Mouse (Mus musculus) hindbrain, embryonic 14.5 days (tissue): ENCODE measurements at regions not wholly inside any gene's neighbourhood (a gene's known extent, or its start where the extent isn't known, plus 50 kb on each side); places are given as distances from the start of the nearest gene placed in this dataset.
A peak's percentile ranks its signal among the peaks of the same experiment; 100 is the strongest.
"Not testable (repeated sequence)": the region's sequence is repeated elsewhere in the genome, so short reads cannot be mapped to it uniquely, and the experiment has no call there.

ENCODE experiments used
- ATAC-seq: fragments of 200-750 bp; cut with Nextera tagmentation; 2 replicates; pipeline ENCODE4 v1.8.0; 2017; ENCODE audit warnings: moderate number of reproducible peaks, mild to moderate bottlenecking, moderate TSS enrichment, moderate library complexity; ENCODE audit not compliant: low FRiP score
- DNase-seq: peaks from one replicate; pipeline ENCODE4 v3.0.0-alpha.2; 2015; ENCODE audit warnings: low spot score
- H3K27ac ChIP-seq: fragments of 300-500 bp; sonication (generic); 2 replicates; pipeline ENCODE4 v1.5.1; 2014; ENCODE audit warnings: mild to moderate bottlenecking, moderate library complexity
- H3K27me3 ChIP-seq: fragments of 300-500 bp; sonication (generic); 2 replicates; pipeline ENCODE4 v1.6.1; 2014; ENCODE audit warnings: mild to moderate bottlenecking, low read length, mixed read lengths; ENCODE audit not compliant: control insufficient read depth, insufficient read depth
- H3K36me3 ChIP-seq: fragments of 300-500 bp; sonication (generic); replicated peaks from 2 replicates; pipeline ENCODE4 v1.6.1; 2014; ENCODE audit not compliant: control insufficient read depth, insufficient read depth
- H3K4me1 ChIP-seq: fragments of 300-500 bp; sonication (generic); replicated peaks from 2 replicates; pipeline ENCODE4 v1.6.1; 2014; ENCODE audit warnings: antibody characterized with exemption, low read length, mixed read lengths; ENCODE audit not compliant: control insufficient read depth, insufficient read depth
- H3K4me2 ChIP-seq: fragments of 300-500 bp; sonication (generic); replicated peaks from 2 replicates; pipeline ENCODE4 v1.6.1; 2014; ENCODE audit warnings: mild to moderate bottlenecking, moderate library complexity
- H3K4me3 ChIP-seq: fragments of 300-500 bp; sonication (generic); replicated peaks from 2 replicates; pipeline ENCODE4 v1.5.1; 2014; ENCODE audit warnings: mild to moderate bottlenecking, low read length
- H3K9ac ChIP-seq: fragments of 300-500 bp; sonication (generic); 2 replicates; pipeline ENCODE4 v1.6.1; 2014
- H3K9me3 ChIP-seq: fragments of 300-500 bp; sonication (generic); 2 replicates; pipeline ENCODE4 v1.6.1; 2016; ENCODE audit warnings: low read length; ENCODE audit not compliant: control insufficient read depth
- WGBS: fragments of 180-500 bp; shearing (Covaris S2); extraction: QIAGEN DNeasy Blood & Tissue Kit; methylation state at CpG from one replicate; pipeline ENCODE4 v1.1.7; 2014; 5-methylcytosine and 5-hydroxymethylcytosine counted together

DNA sequence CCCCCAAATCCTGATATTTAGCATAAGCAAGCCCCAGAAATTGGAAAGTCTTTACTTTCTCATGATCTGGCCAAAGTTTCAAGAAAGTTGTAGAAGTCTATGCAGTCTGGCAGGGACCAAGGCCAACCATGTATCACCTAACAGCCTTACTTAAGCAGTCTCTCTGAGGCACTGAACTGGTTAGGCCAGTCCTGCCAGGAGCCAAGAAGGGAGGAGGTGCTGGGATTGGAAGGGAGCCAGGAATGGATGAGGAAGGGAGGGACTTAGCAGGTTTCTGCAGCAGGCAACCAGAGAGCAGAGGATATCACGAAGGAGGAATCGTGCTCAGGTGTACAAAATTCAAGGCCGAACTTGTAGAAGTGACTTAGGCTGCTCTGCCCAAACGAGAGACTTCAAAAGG is 96.3 kb upstream of the Gm9972 start:
- WGBS: 90% methylated on average over 4 of the region's 4 CpGs
- not testable (repeated sequence) for H3K9ac ChIP-seq, H3K36me3 ChIP-seq, H3K27ac ChIP-seq, H3K4me3 ChIP-seq, ATAC-seq, H3K4me1 ChIP-seq, H3K27me3 ChIP-seq, H3K4me2 ChIP-seq, DNase-seq, H3K9me3 ChIP-seq

DNA sequence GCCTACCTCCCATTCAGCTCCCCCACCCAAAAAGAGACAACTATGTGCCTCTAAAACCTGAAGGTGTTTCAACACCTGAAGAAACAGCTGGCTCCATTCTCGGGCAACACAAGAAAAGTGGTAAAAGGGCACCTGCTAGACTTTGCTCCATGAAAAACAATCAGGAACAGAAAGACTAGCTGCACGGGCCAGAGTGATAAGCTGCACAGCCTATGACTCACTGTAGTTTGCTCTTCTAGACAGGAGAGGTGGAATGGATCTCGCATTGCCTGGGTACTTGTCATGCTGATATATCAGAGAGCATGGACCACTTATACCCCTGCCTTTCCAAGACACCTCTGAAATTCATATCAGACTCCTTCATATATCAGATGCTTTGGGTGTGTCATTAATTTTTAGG is 94.0 kb upstream of the Gm9972 start:
- WGBS: 85% methylated on average over 3 of the region's 3 CpGs
- Histone ChIP-seq H3K36me3 (no peaks in the 10 kb centered on the region), H3K4me2 (no peak overlapping the region), H3K9ac (no peak overlapping the region), H3K27me3 (no peaks in the 10 kb centered on the region), H3K4me1 (no peaks in the 10 kb centered on the region), H3K4me3 (no peak overlapping the region), H3K9me3 (no peaks in the 10 kb centered on the region), H3K27ac (no peak overlapping the region)
- DNase-seq (no peak), ATAC-seq (no peak)

DNA sequence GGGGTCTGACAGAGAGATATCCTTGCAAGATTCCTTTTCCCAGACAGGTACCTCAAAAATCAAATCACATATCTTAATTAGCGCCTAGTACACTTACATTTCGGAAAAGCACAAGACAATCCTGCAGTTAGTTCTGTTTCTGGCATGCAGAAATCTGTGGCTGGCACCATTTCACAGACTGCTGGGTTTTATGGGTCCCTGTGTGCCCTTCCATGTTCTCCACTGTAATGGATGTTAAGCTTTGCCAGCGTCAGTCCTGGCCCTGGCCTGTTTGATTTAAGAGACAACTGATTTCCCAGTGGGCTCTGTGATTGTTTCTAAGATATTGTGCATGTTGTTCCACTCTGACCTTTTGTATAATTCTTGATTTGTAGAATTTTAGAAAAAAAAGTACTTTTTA is 93.3 kb upstream of the Gm9972 start:
- ATAC-seq: no peak
- DNase-seq: no peak
- WGBS: 69% methylated on average over 3 of the region's 3 CpGs

DNA sequence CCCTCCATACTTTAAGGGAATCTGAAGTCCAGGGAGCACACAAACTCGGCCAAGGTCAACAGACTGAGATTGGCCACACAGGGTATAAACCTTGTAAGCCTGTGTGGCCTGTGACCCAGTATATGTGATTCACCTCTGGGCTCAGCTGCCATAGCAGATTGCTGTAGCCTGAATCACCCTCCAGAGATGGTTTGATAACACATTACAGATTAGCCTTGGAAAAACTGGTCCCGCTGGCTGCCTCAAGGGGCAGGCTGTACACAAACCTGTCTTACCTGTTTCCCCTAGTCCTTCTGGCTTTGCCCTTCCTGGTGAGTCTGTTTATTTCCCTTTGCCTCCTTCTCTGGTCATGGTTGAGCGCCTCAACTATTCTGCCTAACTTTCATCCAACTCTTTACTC is 91.0 kb upstream of the Gm9972 start:
- no peak overlapping the region for H3K9ac ChIP-seq
- WGBS: 75% methylated on average over 3 of the region's 3 CpGs
- H3K4me3 ChIP-seq: no peak overlapping the region
- no peaks in the 10 kb centered on the region for H3K27me3 ChIP-seq
- no peaks in the 10 kb centered on the region for H3K36me3 ChIP-seq
- H3K27ac ChIP-seq: no peak overlapping the region
- H3K9me3 ChIP-seq: no peaks in the 10 kb centered on the region
- ATAC-seq (no peak), DNase-seq (no peak)
- H3K4me1 ChIP-seq: no peaks in the 10 kb centered on the region
- no peak overlapping the region for H3K4me2 ChIP-seq

More for the DNA sequence above, 93.3 kb upstream of the Gm9972 start:
- H3K36me3 ChIP-seq: no peaks in the 10 kb centered on the region
- no peaks in the 10 kb centered on the region for H3K4me1 ChIP-seq
- no peak overlapping the region for H3K27ac ChIP-seq
- H3K9ac ChIP-seq: no peak overlapping the region
- H3K4me3 ChIP-seq: no peak overlapping the region
- H3K9me3 ChIP-seq: no peaks in the 10 kb centered on the region
- no peak overlapping the region for H3K4me2 ChIP-seq
- no peaks in the 10 kb centered on the region for H3K27me3 ChIP-seq

- no peaks in the 10 kb centered on the region for H3K27me3 ChIP-seq
- no peak overlapping the region for H3K27ac ChIP-seq
- 82% methylated on average over 1 of the region's 1 CpGs for WGBS
- ATAC-seq (no peak), DNase-seq (no peak)
- H3K9ac ChIP-seq: no peak overlapping the region
- no peaks in the 10 kb centered on the region for H3K4me1 ChIP-seq
- H3K36me3 ChIP-seq: no peaks in the 10 kb centered on the region
- no peaks in the 10 kb centered on the region for H3K9me3 ChIP-seq
- no peak overlapping the region for H3K4me3 ChIP-seq
- no peak overlapping the region for H3K4me2 ChIP-seq
Observed at GRCm38 (mm10) chr11:42949823-42950222, 85.7 kb upstream of the Gm9972 start.

- 74% methylated on average over 5 of the region's 5 CpGs for WGBS
- no peak overlapping the region for H3K9ac ChIP-seq
- ATAC-seq: no peak
- no peaks in the 10 kb centered on the region for H3K36me3 ChIP-seq
- DNase-seq: no peak
- no peaks in the 10 kb centered on the region for H3K9me3 ChIP-seq
- no peak overlapping the region for H3K4me3 ChIP-seq
- no peak overlapping the region for H3K4me2 ChIP-seq
- H3K27ac ChIP-seq: no peak overlapping the region
- no peaks in the 10 kb centered on the region for H3K4me1 ChIP-seq
- H3K27me3 ChIP-seq: no peaks in the 10 kb centered on the region
Observed at GRCm38 (mm10) chr11:42954169-42954568, 81.4 kb upstream of the Gm9972 start.

DNA sequence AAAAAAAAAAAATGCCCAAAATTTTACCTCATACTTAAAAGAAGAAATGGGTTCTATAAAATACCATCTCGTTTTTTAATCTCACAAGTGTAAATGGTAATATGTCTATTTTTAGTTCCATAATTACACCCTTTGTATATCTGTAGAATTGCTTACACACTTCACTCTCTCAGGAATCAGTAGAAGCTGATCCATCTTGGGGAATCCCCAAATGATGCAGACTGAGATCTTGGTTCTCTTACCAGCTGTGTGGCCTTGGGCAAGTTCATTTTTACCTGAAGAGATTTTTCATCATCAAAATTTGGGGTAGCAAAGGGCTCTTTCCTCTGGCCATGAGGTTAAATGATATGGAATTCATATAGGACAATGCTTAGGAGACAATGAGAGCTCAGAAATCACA is 69.8 kb upstream of the Gm9972 start:
- DNase-seq: no peak
- Histone ChIP-seq H3K27ac (no peak overlapping the region), H3K4me3 (no peak overlapping the region), H3K36me3 (no peaks in the 10 kb centered on the region), H3K9me3 (no peaks in the 10 kb centered on the region), H3K4me2 (no peak overlapping the region), H3K9ac (no peak overlapping the region), H3K4me1 (no peaks in the 10 kb centered on the region), H3K27me3 (no peaks in the 10 kb centered on the region)
- no peak for ATAC-seq
- WGBS: 63% methylated on average over 1 of the region's 1 CpGs

DNA sequence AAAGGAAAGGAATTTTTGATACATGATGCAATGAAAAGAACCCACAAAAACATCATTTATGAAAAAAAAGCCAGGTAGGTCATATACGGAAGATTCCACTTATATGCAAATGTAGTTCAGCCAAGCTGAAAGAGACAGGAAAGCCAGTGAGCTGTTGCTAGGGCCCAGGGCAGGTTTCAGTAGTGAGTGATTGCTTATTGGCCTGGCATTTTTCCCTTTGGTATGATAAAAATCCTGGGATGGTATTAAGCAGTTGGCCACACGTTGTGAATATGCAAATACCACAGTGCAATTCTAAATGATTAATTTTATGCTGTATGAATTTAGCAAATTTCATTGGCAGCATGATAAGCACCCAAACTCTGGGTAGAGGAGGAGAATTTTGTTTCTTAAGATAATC is 57.3 kb upstream of the Gm9972 start:
- Histone ChIP-seq H3K9me3 (0 out of 2 replicates have a peak, but pooled peaks cover 3% of the 10 kb centered on the region), H3K4me2 (no peak overlapping the region), H3K9ac (no peak overlapping the region), H3K27me3 (no peaks in the 10 kb centered on the region), H3K36me3 (no peaks in the 10 kb centered on the region), H3K27ac (no peak overlapping the region), H3K4me3 (no peak overlapping the region), H3K4me1 (no peaks in the 10 kb centered on the region)
- DNase-seq (peak; percentile 36), ATAC-seq (no peak; the same call in 1 of the 2 replicates)
- WGBS: 36% methylated on average over 2 of the region's 2 CpGs
